Mouse (Mus musculus): ENCODE measurements at regions not wholly inside any gene's neighbourhood (a gene's known extent, or its start where the extent isn't known, plus 50 kb on each side); places are given as distances from the start of the nearest gene placed in this dataset.

- peak; percentile 63; the same call in 1 of the 2 replicates for ATAC-seq (ENCODE audit: low FRiP score)
- DNase-seq (ENCODE audit: low spot score) = peak; percentile 2
- Histone ChIP-seq H3K4me1 (replicated peaks; ENCODE audit: control insufficient read depth, insufficient read depth, low read length) (no peaks in the 10 kb centered on the region), H3K9me3 (ENCODE audit: control insufficient read depth, low read length) (no peaks in the 10 kb centered on the region), H3K27ac (ENCODE audit: low read depth, low read length) (no peak overlapping the region), H3K9ac (ENCODE audit: low read depth, low read length) (no peak overlapping the region), H3K4me2 (replicated peaks; ENCODE audit: low read depth, low read length) (no peak overlapping the region), H3K4me3 (ENCODE audit: low read depth, low read length) (no peak overlapping the region), H3K36me3 (ENCODE audit: control insufficient read depth, insufficient read depth, low read length) (no peaks in the 10 kb centered on the region), H3K27me3 (ENCODE audit: control insufficient read depth, insufficient read depth, low read length) (no peaks in the 10 kb centered on the region)
- 88% methylated on average over 1 of the region's 1 CpGs for WGBS
These were observed 512.0 kb upstream of the Atxn7l3b start for GRCm38 (mm10) chr10:113440818-113441217.

- H3K27ac ChIP-seq (ENCODE audit: low read depth, low read length) = no peak overlapping the region
- H3K4me3 ChIP-seq (ENCODE audit: low read depth, low read length) = no peak overlapping the region
- no peaks in the 10 kb centered on the region for H3K27me3 ChIP-seq (ENCODE audit: control insufficient read depth, insufficient read depth, low read length)
- H3K9me3 ChIP-seq (ENCODE audit: control insufficient read depth, low read length) = no peaks in the 10 kb centered on the region
- no peak overlapping the region for H3K4me2 ChIP-seq (replicated peaks; ENCODE audit: low read depth, low read length)
- no peaks in the 10 kb centered on the region for H3K36me3 ChIP-seq (ENCODE audit: control insufficient read depth, insufficient read depth, low read length)
- no peak overlapping the region for H3K9ac ChIP-seq (ENCODE audit: low read depth, low read length)
- H3K4me1 ChIP-seq (replicated peaks; ENCODE audit: control insufficient read depth, insufficient read depth, low read length) = no peaks in the 10 kb centered on the region
- WGBS = 79% methylated on average over 5 of the region's 5 CpGs
- ATAC-seq (ENCODE audit: low FRiP score) (no peak), DNase-seq (ENCODE audit: low spot score) (no peak)
These were observed 502.4 kb upstream of the Atxn7l3b start for GRCm38 (mm10) chr10:113431155-113431554.

GRCm38 (mm10) chr10:113411250-113411813, 482.5 kb upstream of the Atxn7l3b start:
- Histone ChIP-seq H3K27ac (ENCODE audit: low read depth, low read length) (no peak overlapping the region), H3K4me3 (ENCODE audit: low read depth, low read length) (no peak overlapping the region), H3K4me2 (replicated peaks; ENCODE audit: low read depth, low read length) (no peak overlapping the region), H3K36me3 (ENCODE audit: control insufficient read depth, insufficient read depth, low read length) (no peaks in the 10 kb centered on the region), H3K4me1 (replicated peaks; ENCODE audit: control insufficient read depth, insufficient read depth, low read length) (no peaks in the 10 kb centered on the region), H3K9me3 (ENCODE audit: control insufficient read depth, low read length) (no peaks in the 10 kb centered on the region), H3K9ac (ENCODE audit: low read depth, low read length) (no peak overlapping the region), H3K27me3 (ENCODE audit: control insufficient read depth, insufficient read depth, low read length) (no peaks in the 10 kb centered on the region)
- 90% methylated on average over 2 of the region's 2 CpGs for WGBS
- DNase-seq (ENCODE audit: low spot score) (no peak), ATAC-seq (ENCODE audit: low FRiP score) (no peak)

- H3K36me3 ChIP-seq (ENCODE audit: control insufficient read depth, insufficient read depth, low read length) = no peaks in the 10 kb centered on the region
- ATAC-seq (ENCODE audit: low FRiP score) = no peak
- 96% methylated on average over 3 of the region's 3 CpGs for WGBS
- DNase-seq (ENCODE audit: low spot score) = no peak
- H3K27ac ChIP-seq (ENCODE audit: low read depth, low read length) = no peak overlapping the region
- no peak overlapping the region for H3K4me2 ChIP-seq (replicated peaks; ENCODE audit: low read depth, low read length)
- H3K27me3 ChIP-seq (ENCODE audit: control insufficient read depth, insufficient read depth, low read length) = no peaks in the 10 kb centered on the region
- no peaks in the 10 kb centered on the region for H3K9me3 ChIP-seq (ENCODE audit: control insufficient read depth, low read length)
- no peak overlapping the region for H3K4me3 ChIP-seq (ENCODE audit: low read depth, low read length)
- no peaks in the 10 kb centered on the region for H3K4me1 ChIP-seq (replicated peaks; ENCODE audit: control insufficient read depth, insufficient read depth, low read length)
- H3K9ac ChIP-seq (ENCODE audit: low read depth, low read length) = no peak overlapping the region
These were observed 461.8 kb upstream of the Atxn7l3b start for GRCm38 (mm10) chr10:113390579-113390978.

- no peak for ATAC-seq (ENCODE audit: low FRiP score)
- 89% methylated on average over 6 of the region's 6 CpGs for WGBS
- H3K36me3 ChIP-seq (ENCODE audit: control insufficient read depth, insufficient read depth, low read length) = no peaks in the 10 kb centered on the region
These were observed 440.4 kb upstream of the Atxn7l3b start for GRCm38 (mm10) chr10:113369232-113369631.

GRCm38 (mm10) chr10:113346199-113346598, 417.4 kb upstream of the Atxn7l3b start:
- H3K9ac ChIP-seq (ENCODE audit: low read depth, low read length) = no peak overlapping the region
- 69% methylated on average over 2 of the region's 2 CpGs for WGBS
- no peak for ATAC-seq (ENCODE audit: low FRiP score)
- H3K4me2 ChIP-seq (replicated peaks; ENCODE audit: low read depth, low read length) = no peak overlapping the region
- H3K4me3 ChIP-seq (ENCODE audit: low read depth, low read length) = no peak overlapping the region
- H3K9me3 ChIP-seq (ENCODE audit: control insufficient read depth, low read length) = no peaks in the 10 kb centered on the region
- H3K27ac ChIP-seq (ENCODE audit: low read depth, low read length) = no peak overlapping the region
- H3K36me3 ChIP-seq (ENCODE audit: control insufficient read depth, insufficient read depth, low read length) = no peaks in the 10 kb centered on the region
- H3K27me3 ChIP-seq (ENCODE audit: control insufficient read depth, insufficient read depth, low read length) = no peaks in the 10 kb centered on the region
- H3K4me1 ChIP-seq (replicated peaks; ENCODE audit: control insufficient read depth, insufficient read depth, low read length) = no peaks in the 10 kb centered on the region
- no peak for DNase-seq (ENCODE audit: low spot score)

More at GRCm38 (mm10) chr10:113369232-113369631, 440.4 kb upstream of the Atxn7l3b start:
- Histone ChIP-seq H3K4me2 (replicated peaks; ENCODE audit: low read depth, low read length) (no peak overlapping the region), H3K9ac (ENCODE audit: low read depth, low read length) (no peak overlapping the region), H3K27ac (ENCODE audit: low read depth, low read length) (no peak overlapping the region), H3K4me1 (replicated peaks; ENCODE audit: control insufficient read depth, insufficient read depth, low read length) (no peaks in the 10 kb centered on the region), H3K27me3 (ENCODE audit: control insufficient read depth, insufficient read depth, low read length) (no peaks in the 10 kb centered on the region), H3K9me3 (ENCODE audit: control insufficient read depth, low read length) (no peaks in the 10 kb centered on the region), H3K4me3 (ENCODE audit: low read depth, low read length) (no peak overlapping the region)
- DNase-seq (ENCODE audit: low spot score) = no peak
